Mouse (Mus musculus): ENCODE measurements at regions not wholly inside any gene's neighbourhood (a gene's known extent, or its start where the extent isn't known, plus 50 kb on each side); places are given as distances from the start of the nearest gene placed in this dataset.
A peak's percentile ranks its signal among the peaks of the same experiment; 100 is the strongest.

DNA sequence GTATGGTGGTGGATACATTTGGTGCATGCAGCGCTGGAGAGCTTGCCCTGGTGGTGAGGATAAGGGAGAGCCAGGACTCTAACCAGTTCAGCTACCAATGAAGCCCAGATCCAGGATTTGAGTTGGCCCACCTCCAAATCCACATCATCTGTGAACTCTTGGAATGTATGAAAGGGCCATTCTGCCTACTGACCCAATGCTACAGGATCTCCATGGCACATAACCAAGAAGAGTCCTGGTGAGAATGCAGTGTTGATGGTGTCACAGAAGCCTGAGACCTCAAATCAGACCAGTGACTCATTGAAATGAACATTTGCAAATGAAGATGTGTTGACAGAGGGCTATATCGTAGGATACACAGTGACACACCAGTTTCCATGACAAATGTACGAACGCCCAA is 121.0 kb upstream of the Slitrk5 start:
- no peak for TF ChIP-seq GATA1 (IDR thresholded peaks at IDR 0.05; ENCODE audit: low read length)

GRCm38 (mm10) chr14:111569331-111569839 is 105.5 kb upstream of the Slitrk5 start:
- peak; percentile 89 for TF ChIP-seq GATA1 (IDR thresholded peaks at IDR 0.05; ENCODE audit: low read length)

DNA sequence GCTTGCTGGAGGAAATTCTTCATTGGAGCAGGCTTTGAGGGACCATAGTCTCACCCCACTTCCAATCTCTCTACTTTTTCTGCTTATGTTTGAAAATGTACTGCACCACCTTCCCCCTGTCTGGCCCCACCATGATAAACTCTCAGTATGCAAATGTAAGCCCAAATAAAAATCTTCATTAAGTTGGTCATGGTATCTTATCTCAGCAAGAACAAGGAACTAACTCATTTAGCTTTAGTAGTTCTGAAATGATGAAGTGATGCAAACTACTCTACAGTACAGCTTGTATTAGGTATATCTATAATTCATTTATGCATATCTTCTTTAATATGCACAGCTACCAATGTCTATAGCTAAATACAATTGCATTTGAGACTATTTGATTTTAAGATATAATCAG is 97.4 kb upstream of the Slitrk5 start:
- no peak for TF ChIP-seq GATA1 (IDR thresholded peaks at IDR 0.05; ENCODE audit: low read length)

DNA sequence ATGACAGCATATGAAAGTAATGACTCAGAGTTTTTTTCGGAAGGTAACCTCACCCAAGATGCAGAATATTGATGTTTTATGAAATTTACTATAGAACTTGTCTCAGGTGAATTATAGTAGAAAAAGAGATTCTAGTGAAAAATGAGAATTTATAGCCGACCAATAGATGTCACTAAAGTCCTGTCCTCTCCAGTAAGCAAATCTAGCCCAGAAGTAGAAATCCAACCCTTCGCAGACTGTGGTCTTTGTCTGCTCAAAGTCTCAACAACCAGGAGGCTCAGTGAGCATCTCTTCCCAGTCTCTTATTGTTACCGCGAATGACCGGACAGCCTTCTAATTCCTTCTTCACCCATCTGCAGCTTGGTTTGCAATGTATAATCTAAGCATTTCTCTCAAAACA is 91.8 kb upstream of the Slitrk5 start:
- TF ChIP-seq GATA1 (IDR thresholded peaks at IDR 0.05; ENCODE audit: low read length), result no peak

DNA sequence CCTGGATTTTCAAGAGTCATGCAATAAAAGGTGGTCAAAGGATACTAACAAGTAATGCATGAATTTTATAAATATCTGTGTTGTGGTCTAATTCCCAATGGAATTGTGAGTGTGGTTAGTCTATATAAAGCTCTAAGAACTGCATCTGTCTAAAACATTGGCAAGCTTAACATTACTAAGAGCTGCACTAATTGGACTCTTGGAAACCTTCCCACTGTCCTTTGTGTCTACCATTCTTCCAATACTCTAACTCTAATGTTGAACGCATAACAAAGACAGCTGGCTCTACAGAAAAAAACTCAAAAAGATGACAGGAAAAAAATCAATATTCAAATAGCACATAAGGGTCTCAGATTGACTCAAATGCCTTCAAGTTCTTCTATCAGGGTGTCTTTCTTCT is 58.1 kb upstream of the Slitrk5 start:
- no peak for TF ChIP-seq GATA1 (IDR thresholded peaks at IDR 0.05; ENCODE audit: low read length)

GRCm38 (mm10) chr14:111620821-111621220 is 54.1 kb upstream of the Slitrk5 start:
- no peak for TF ChIP-seq GATA1 (IDR thresholded peaks at IDR 0.05; ENCODE audit: low read length)

Data from G1E-ER4 (cell line).